Mouse (Mus musculus): ENCODE data around the gene Dtx3. TPM values are rescaled to one million over a fixed set of nuclear protein-coding genes. Genes with fewer than 3 reads are reported as not detected.
"Not testable (repeated sequence)": the region's sequence is repeated elsewhere in the genome, so short reads cannot be mapped to it uniquely, and the experiment has no call there.

The Dtx3 gene
- polyA plus RNA-seq, 1 experiment from 2014 or later: 70.8 TPM

DNA sequence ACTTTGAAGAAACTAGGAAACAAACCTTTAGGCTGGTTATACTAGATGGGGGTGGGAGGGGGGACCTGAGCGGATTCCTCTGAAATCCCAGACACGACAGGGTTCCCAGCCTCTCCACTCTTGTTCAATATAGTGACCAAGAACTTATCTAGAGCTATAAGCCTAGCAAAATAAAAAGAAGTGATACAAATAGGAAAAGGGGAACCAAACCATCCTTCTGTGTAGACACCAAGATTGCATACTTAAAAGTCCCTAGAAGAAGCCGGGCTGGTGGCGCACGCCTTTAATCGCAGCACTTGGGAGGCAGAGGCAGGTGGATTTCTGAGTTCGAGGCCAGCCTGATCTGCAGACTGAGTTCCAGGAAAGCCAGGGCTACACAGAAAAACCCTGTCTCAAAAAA, 42.2 kb downstream of the Dtx3 start:
- H3K27ac ChIP-seq (ENCODE audit: low read depth, low read length): no peak overlapping the region
- H3K4me3 ChIP-seq (ENCODE audit: low read depth, low read length): no peak overlapping the region
- no peaks in the 10 kb centered on the region for H3K27me3 ChIP-seq (replicated peaks; ENCODE audit: control insufficient read depth, insufficient read depth, low read length)
- DNase-seq (ENCODE audit: low spot score) (no peak), ATAC-seq (replicated peaks; ENCODE audit: low FRiP score) (no peak)
- no peak overlapping the region for H3K4me2 ChIP-seq
- H3K9me3 ChIP-seq (ENCODE audit: control insufficient read depth, low read length): no peaks in the 10 kb centered on the region
- H3K36me3 ChIP-seq (ENCODE audit: control insufficient read depth, insufficient read depth, low read length): no peaks in the 10 kb centered on the region
- no peaks in the 10 kb centered on the region for H3K4me1 ChIP-seq (replicated peaks; ENCODE audit: control insufficient read depth, insufficient read depth, low read length)
- WGBS: 87% methylated on average over 7 of the region's 7 CpGs
- no peak overlapping the region for H3K9ac ChIP-seq (ENCODE audit: low read depth, low read length)

GRCm38 (mm10) chr10:127152556-127152955, 43.0 kb downstream of the Dtx3 start:
- 84% methylated on average over 10 of the region's 10 CpGs for WGBS
- not testable (repeated sequence) for H3K9me3 ChIP-seq (ENCODE audit: control insufficient read depth, low read length); H3K36me3 ChIP-seq (ENCODE audit: control insufficient read depth, insufficient read depth, low read length); DNase-seq (ENCODE audit: low spot score); H3K4me3 ChIP-seq (ENCODE audit: low read depth, low read length); H3K4me1 ChIP-seq (replicated peaks; ENCODE audit: control insufficient read depth, insufficient read depth, low read length); ATAC-seq (replicated peaks; ENCODE audit: low FRiP score); H3K4me2 ChIP-seq; H3K9ac ChIP-seq (ENCODE audit: low read depth, low read length); H3K27me3 ChIP-seq (replicated peaks; ENCODE audit: control insufficient read depth, insufficient read depth, low read length); H3K27ac ChIP-seq (ENCODE audit: low read depth, low read length)

DNA sequence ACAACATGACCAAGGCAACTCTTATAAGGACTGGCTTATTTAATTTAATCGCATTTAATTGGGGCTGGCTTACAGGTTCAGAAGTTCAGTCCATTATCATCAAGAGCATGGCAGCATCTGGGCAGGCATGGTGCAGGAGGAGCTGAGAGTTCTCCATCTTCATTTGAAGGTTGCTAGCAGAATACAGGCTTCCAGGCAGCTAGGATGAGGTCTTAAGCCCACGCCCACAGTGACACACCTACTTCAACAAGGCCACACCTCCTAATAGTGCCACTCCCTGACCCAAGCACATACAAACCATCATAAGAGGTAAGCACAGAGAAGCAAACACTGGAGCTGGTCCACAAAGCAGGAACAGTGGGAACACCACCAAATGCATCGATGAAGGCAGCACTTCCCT, 44.3 kb downstream of the Dtx3 start:
- H3K4me1 ChIP-seq (replicated peaks; ENCODE audit: control insufficient read depth, insufficient read depth, low read length); H3K27me3 ChIP-seq (replicated peaks; ENCODE audit: control insufficient read depth, insufficient read depth, low read length); H3K9me3 ChIP-seq (ENCODE audit: control insufficient read depth, low read length); H3K4me2 ChIP-seq; H3K36me3 ChIP-seq (ENCODE audit: control insufficient read depth, insufficient read depth, low read length); ATAC-seq (replicated peaks; ENCODE audit: low FRiP score); H3K9ac ChIP-seq (ENCODE audit: low read depth, low read length); H3K4me3 ChIP-seq (ENCODE audit: low read depth, low read length); DNase-seq (ENCODE audit: low spot score); H3K27ac ChIP-seq (ENCODE audit: low read depth, low read length): not testable (repeated sequence)
- 79% methylated on average over 3 of the region's 3 CpGs for WGBS

DNA sequence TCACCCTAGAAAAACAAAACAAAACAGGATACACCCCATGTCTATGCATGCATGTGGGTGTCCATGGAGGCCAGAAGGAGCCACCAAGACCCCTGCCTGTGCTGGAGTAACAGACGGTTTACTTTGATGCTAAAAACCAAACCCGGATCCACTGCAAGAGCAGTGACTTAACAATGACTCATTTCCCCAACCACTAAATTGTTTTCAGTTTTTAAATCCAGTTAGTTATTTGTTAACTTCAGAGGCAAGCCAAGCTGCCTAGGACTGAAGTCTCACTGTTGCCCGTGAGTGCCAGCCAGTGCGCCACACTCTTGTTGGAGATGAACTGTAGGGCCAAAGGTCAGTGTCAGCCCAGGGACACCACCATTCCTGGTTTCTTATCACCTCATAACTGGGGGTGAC, 45.1 kb downstream of the Dtx3 start:
- WGBS: 66% methylated on average over 4 of the region's 4 CpGs
- H3K36me3 ChIP-seq (ENCODE audit: control insufficient read depth, insufficient read depth, low read length): no peaks in the 10 kb centered on the region
- no peak overlapping the region for H3K4me3 ChIP-seq (ENCODE audit: low read depth, low read length)
- H3K27ac ChIP-seq (ENCODE audit: low read depth, low read length): no peak overlapping the region
- H3K9me3 ChIP-seq (ENCODE audit: control insufficient read depth, low read length): no peaks in the 10 kb centered on the region
- H3K4me2 ChIP-seq: no peak overlapping the region
- ATAC-seq (replicated peaks; ENCODE audit: low FRiP score) (no peak), DNase-seq (ENCODE audit: low spot score) (no peak)
- H3K27me3 ChIP-seq (replicated peaks; ENCODE audit: control insufficient read depth, insufficient read depth, low read length): no peaks in the 10 kb centered on the region
- no peak overlapping the region for H3K9ac ChIP-seq (ENCODE audit: low read depth, low read length)
- no peaks in the 10 kb centered on the region for H3K4me1 ChIP-seq (replicated peaks; ENCODE audit: control insufficient read depth, insufficient read depth, low read length)

DNA sequence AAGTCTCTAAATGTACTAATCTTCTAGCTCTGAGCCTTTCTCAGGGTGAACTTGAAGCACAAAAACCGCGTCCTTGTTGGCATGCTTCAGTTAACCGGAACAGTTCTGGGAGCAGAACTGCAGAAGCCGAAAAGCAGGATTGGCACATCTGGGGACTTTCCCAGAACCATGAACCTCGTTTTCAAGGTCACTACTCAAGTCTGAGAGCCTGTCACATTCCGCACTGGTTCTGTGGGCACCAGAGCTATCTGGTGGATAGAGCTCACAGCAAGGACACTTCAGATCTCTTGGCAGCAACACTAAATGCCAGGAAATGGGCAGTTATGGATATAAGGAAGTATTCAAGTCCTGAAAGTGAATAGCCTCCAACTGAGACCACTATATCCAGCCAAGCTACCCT, 48.4 kb downstream of the Dtx3 start:
- Histone ChIP-seq H3K4me1 (replicated peaks; ENCODE audit: control insufficient read depth, insufficient read depth, low read length) (no peaks in the 10 kb centered on the region), H3K9ac (ENCODE audit: low read depth, low read length) (no peak overlapping the region), H3K9me3 (ENCODE audit: control insufficient read depth, low read length) (no peaks in the 10 kb centered on the region), H3K27me3 (replicated peaks; ENCODE audit: control insufficient read depth, insufficient read depth, low read length) (no peaks in the 10 kb centered on the region), H3K36me3 (ENCODE audit: control insufficient read depth, insufficient read depth, low read length) (no peaks in the 10 kb centered on the region), H3K4me2 (no peak overlapping the region), H3K4me3 (ENCODE audit: low read depth, low read length) (no peak overlapping the region), H3K27ac (ENCODE audit: low read depth, low read length) (no peak overlapping the region)
- WGBS: 78% methylated on average over 6 of the region's 6 CpGs
- DNase-seq (ENCODE audit: low spot score) (no peak), ATAC-seq (replicated peaks; ENCODE audit: low FRiP score) (no peak)

DNA sequence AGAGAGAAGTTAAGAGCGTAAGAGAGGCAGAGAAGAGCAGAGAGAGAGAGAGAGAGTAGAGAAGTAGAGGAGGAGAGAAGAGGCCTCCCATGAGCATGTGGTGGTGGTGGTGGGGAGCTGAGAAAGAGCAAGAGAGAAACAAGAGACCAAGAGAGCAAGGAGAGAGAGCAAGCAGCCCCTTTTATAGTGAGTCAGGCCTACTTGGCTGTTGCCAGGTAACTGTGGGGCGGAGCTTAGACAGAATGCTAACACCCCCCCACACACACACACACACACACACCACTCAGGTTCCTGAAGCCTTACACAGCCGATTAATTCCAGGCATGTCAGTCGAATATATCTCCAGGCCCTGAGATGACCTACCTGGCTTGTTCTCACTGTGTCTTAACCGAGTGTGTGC, 50.2 kb downstream of the Dtx3 start:
- ATAC-seq (replicated peaks; ENCODE audit: low FRiP score): no peak
- 76% methylated on average over 5 of the region's 5 CpGs for WGBS
- Histone ChIP-seq H3K36me3 (ENCODE audit: control insufficient read depth, insufficient read depth, low read length) (no peaks in the 10 kb centered on the region), H3K4me1 (replicated peaks; ENCODE audit: control insufficient read depth, insufficient read depth, low read length) (no peaks in the 10 kb centered on the region), H3K4me3 (ENCODE audit: low read depth, low read length) (no peak overlapping the region), H3K4me2 (no peak overlapping the region), H3K9ac (ENCODE audit: low read depth, low read length) (no peak overlapping the region), H3K27ac (ENCODE audit: low read depth, low read length) (no peak overlapping the region), H3K9me3 (ENCODE audit: control insufficient read depth, low read length) (no peaks in the 10 kb centered on the region), H3K27me3 (replicated peaks; ENCODE audit: control insufficient read depth, insufficient read depth, low read length) (no peaks in the 10 kb centered on the region)
- no peak for DNase-seq (ENCODE audit: low spot score)

DNA sequence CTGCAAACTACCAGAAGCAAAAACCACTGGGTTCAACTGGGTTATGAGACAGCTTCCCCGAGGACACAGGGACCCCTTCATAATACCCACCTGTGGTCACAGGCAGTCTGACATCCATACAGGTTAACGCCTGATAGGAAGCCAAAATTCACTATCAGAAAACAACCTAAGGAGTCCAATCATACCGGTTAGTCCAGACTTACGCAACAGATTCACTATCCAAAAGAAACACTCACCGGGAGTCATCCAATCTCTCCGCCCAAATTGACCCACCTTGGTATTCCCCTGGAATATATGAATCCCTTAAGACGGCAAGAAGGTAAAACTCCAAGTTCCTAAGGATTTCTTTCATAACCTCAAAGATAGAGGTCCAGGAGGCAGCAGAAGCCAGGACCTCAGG, 51.0 kb downstream of the Dtx3 start:
- Histone ChIP-seq H3K4me1 (replicated peaks; ENCODE audit: control insufficient read depth, insufficient read depth, low read length) (no peaks in the 10 kb centered on the region), H3K4me3 (ENCODE audit: low read depth, low read length) (no peak overlapping the region), H3K27me3 (replicated peaks; ENCODE audit: control insufficient read depth, insufficient read depth, low read length) (no peaks in the 10 kb centered on the region), H3K9me3 (ENCODE audit: control insufficient read depth, low read length) (no peaks in the 10 kb centered on the region), H3K4me2 (no peak overlapping the region), H3K27ac (ENCODE audit: low read depth, low read length) (no peak overlapping the region), H3K9ac (ENCODE audit: low read depth, low read length) (no peak overlapping the region), H3K36me3 (ENCODE audit: control insufficient read depth, insufficient read depth, low read length) (no peaks in the 10 kb centered on the region)
- no peak for DNase-seq (ENCODE audit: low spot score)
- WGBS: 81% methylated on average over 7 of the region's 7 CpGs
- no peak for ATAC-seq (replicated peaks; ENCODE audit: low FRiP score)

DNA sequence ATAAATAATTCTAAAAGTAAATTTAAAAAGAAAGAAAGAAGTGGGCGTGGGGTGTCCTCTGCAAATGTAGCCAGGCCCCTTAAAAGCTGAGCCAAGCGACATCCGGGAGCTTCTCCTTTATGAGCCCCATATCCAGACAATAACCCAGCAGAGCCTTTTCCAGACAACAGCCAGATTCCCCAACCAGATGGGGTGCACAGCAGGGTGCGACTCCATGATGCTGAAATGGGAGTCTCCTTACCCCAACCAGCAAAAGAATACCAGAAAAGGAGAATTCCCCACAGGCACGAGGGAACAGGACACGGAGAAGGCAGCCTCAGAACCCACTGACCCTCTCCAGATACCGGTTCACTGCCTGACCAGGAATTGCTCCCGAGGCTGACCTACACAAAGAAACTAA, 52.3 kb downstream of the Dtx3 start:
- Histone ChIP-seq H3K4me2 (no peak overlapping the region), H3K4me3 (ENCODE audit: low read depth, low read length) (no peak overlapping the region), H3K9ac (ENCODE audit: low read depth, low read length) (no peak overlapping the region), H3K36me3 (ENCODE audit: control insufficient read depth, insufficient read depth, low read length) (no peaks in the 10 kb centered on the region), H3K4me1 (replicated peaks; ENCODE audit: control insufficient read depth, insufficient read depth, low read length) (peaks cover 8% of the 10 kb centered on the region), H3K9me3 (ENCODE audit: control insufficient read depth, low read length) (no peaks in the 10 kb centered on the region), H3K27me3 (replicated peaks; ENCODE audit: control insufficient read depth, insufficient read depth, low read length) (no peaks in the 10 kb centered on the region), H3K27ac (ENCODE audit: low read depth, low read length) (no peak overlapping the region)
- ATAC-seq (replicated peaks; ENCODE audit: low FRiP score) (no peak), DNase-seq (ENCODE audit: low spot score) (no peak)
- WGBS: 83% methylated on average over 8 of the region's 8 CpGs

- peaks cover 13% of the 10 kb centered on the region for H3K4me1 ChIP-seq (replicated peaks; ENCODE audit: control insufficient read depth, insufficient read depth, low read length)
- H3K9me3 ChIP-seq (ENCODE audit: control insufficient read depth, low read length): no peaks in the 10 kb centered on the region
- no peaks in the 10 kb centered on the region for H3K36me3 ChIP-seq (ENCODE audit: control insufficient read depth, insufficient read depth, low read length)
- 63% methylated on average over 8 of the region's 8 CpGs for WGBS
- H3K9ac ChIP-seq (ENCODE audit: low read depth, low read length): no peak overlapping the region
- ATAC-seq (replicated peaks; ENCODE audit: low FRiP score): no peak
- H3K27ac ChIP-seq (ENCODE audit: low read depth, low read length): no peak overlapping the region
- H3K4me3 ChIP-seq (ENCODE audit: low read depth, low read length): no peak overlapping the region
- H3K27me3 ChIP-seq (replicated peaks; ENCODE audit: control insufficient read depth, insufficient read depth, low read length): no peaks in the 10 kb centered on the region
- H3K4me2 ChIP-seq: no peak overlapping the region
- no peak for DNase-seq (ENCODE audit: low spot score)
Measured at GRCm38 (mm10) chr10:127141500-127141899, 54.0 kb downstream of the Dtx3 start.

All from liver, embryonic 11.5 days (tissue).